Mouse (Mus musculus) megakaryocyte progenitor cell, adult 5-6 weeks (primary cell): ENCODE measurements around the gene Magea8. TPM values are rescaled to one million over a fixed set of nuclear protein-coding genes. Genes with fewer than 3 reads are reported as not detected.
"Not testable (repeated sequence)": the region's sequence is repeated elsewhere in the genome, so short reads cannot be mapped to it uniquely, and the experiment has no call there.

ENCODE experiments used
- ATAC-seq: replicated peaks from 2 replicates; pipeline ENCODE4 v1.8.0; 2016; ENCODE audit warnings: mild to moderate bottlenecking, moderate TSS enrichment, inconsistent platforms; ENCODE audit not compliant: poor library complexity
- total RNA-seq, 2 experiments: library from RNA; stranded (forward) in 1 of 2; stranded (reverse) in 1 of 2; fragments of 157-497, 149-512 nt in 1 of 2; fragments of 200-1000 nt in 1 of 2; gene quantifications; 2 replicates each; pipeline versions ENCODE4 v1.2.3 to v1.2.4; 2015 to 2017

Magea8 gene
- not detected in 2 replicates for total RNA-seq (2015)
- not detected in 2 replicates for total RNA-seq (2017)

- not testable (repeated sequence) for ATAC-seq
Measured at GRCm38 (mm10) chrX:154995750-154996149, at the start of gene Magea8. Gene Magea8 (minus strand): TSS chrX:154995850.

- ATAC-seq: not testable (repeated sequence)
Measured at GRCm38 (mm10) chrX:154949405-154949804, 46.2 kb downstream of the Magea8 start, which contains the start of gene Magea3. Gene Magea3 (minus strand): TSS chrX:154949505.

GRCm38 (mm10) chrX:154935887-154936286 is 59.8 kb downstream of the Magea8 start, which contains the start of gene Magea6:
Gene Magea6 (minus strand): TSS chrX:154935987.
- ATAC-seq: not testable (repeated sequence)

Other genes with a start within 250 kb of the Magea8 start
- gene Cldn34b1, start 105.6 kb downstream of the Magea8 start, total RNA-seq (2015): not detected in 2 replicates
- not detected in 2 replicates for gene Cldn34b1, start 105.6 kb downstream of the Magea8 start, total RNA-seq (2017)
- gene Magea6, start 59.9 kb downstream of the Magea8 start, total RNA-seq (2015): not detected in 2 replicates
- not detected in 2 replicates for gene Magea6, start 59.9 kb downstream of the Magea8 start, total RNA-seq (2017)
- gene Magea3, start 46.3 kb downstream of the Magea8 start, total RNA-seq (2015): not detected in 2 replicates
- not detected in 2 replicates for gene Magea3, start 46.3 kb downstream of the Magea8 start, total RNA-seq (2017)
- not detected in 2 replicates for gene Magea5, start 67.3 kb upstream of the Magea8 start, total RNA-seq (2015)
- not detected in 2 replicates for gene Magea5, start 67.3 kb upstream of the Magea8 start, total RNA-seq (2017)
- not detected in 2 replicates for gene Magea1, start 93.9 kb upstream of the Magea8 start, total RNA-seq (2015)
- gene Magea1, start 93.9 kb upstream of the Magea8 start, total RNA-seq (2017): not detected in 2 replicates
- gene Magea2, start 97.8 kb upstream of the Magea8 start, total RNA-seq (2015): not detected in 2 replicates
- gene Magea2, start 97.8 kb upstream of the Magea8 start, total RNA-seq (2017): not detected in 2 replicates
- gene Cldn34b2, start 132.6 kb upstream of the Magea8 start, total RNA-seq (2015): 0.12 TPM in 1 of 2 replicates, not detected in the other
- not detected in 2 replicates for gene Cldn34b2, start 132.6 kb upstream of the Magea8 start, total RNA-seq (2017)
- 196 and 241 TPM in 2 replicates for gene Sat1, start 220.6 kb upstream of the Magea8 start, total RNA-seq (2015)
- 213 and 249 TPM in 2 replicates for gene Sat1, start 220.6 kb upstream of the Magea8 start, total RNA-seq (2017)